Mouse (Mus musculus) liver, postnatal 0 days (tissue): ENCODE data around the gene Gm49378. TPM values are rescaled to one million over a fixed set of nuclear protein-coding genes. Genes with fewer than 3 reads are reported as not detected.

ENCODE experiments used
- ATAC-seq: fragments of 200-750 bp; cut with Nextera tagmentation; 2 replicates; pipeline ENCODE4 v1.8.0; 2017; ENCODE audit warnings: mild to moderate bottlenecking, moderate library complexity
- DNase-seq: peaks from one replicate; pipeline ENCODE4 v3.0.0-alpha.2; 2016
- H3K27ac ChIP-seq: fragments of 300-500 bp; sonication (generic); 2 replicates; pipeline ENCODE4 v1.5.1; 2014; ENCODE audit warnings: antibody characterized with exemption, moderate library complexity, mild to moderate bottlenecking, low read depth
- H3K27me3 ChIP-seq: fragments of 300-500 bp; sonication (generic); 2 replicates; pipeline ENCODE4 v1.6.1; 2014; ENCODE audit warnings: low read length, control low read depth, mixed read lengths; ENCODE audit not compliant: insufficient read depth
- H3K36me3 ChIP-seq: fragments of 300-500 bp; sonication (generic); replicated peaks from 2 replicates; pipeline ENCODE4 v1.6.1; 2014; ENCODE audit warnings: mild to moderate bottlenecking, control low read depth, low read length, moderate library complexity, mixed read lengths; ENCODE audit not compliant: insufficient read depth
- H3K4me1 ChIP-seq: fragments of 300-500 bp; sonication (generic); 2 replicates; pipeline ENCODE4 v1.6.1; 2014; ENCODE audit warnings: antibody characterized with exemption, mild to moderate bottlenecking, control low read depth; ENCODE audit not compliant: insufficient read depth
- H3K4me2 ChIP-seq: fragments of 300-500 bp; sonication (generic); 2 replicates; pipeline ENCODE4 v1.6.1; 2014; ENCODE audit warnings: low read depth, mild to moderate bottlenecking, low read length, moderate library complexity, mixed read lengths
- H3K4me3 ChIP-seq: fragments of 300-500 bp; sonication (generic); 2 replicates; pipeline ENCODE4 v1.5.1; 2014; ENCODE audit warnings: low read depth, low read length
- H3K9ac ChIP-seq: fragments of 300-500 bp; sonication (generic); replicated peaks from 2 replicates; pipeline ENCODE4 v1.6.1; 2014; ENCODE audit warnings: mild to moderate bottlenecking, moderate library complexity
- H3K9me3 ChIP-seq: fragments of 300-500 bp; sonication (generic); 2 replicates; pipeline ENCODE4 v1.6.1; 2016; ENCODE audit warnings: mild to moderate bottlenecking, control low read depth, low read length, mixed read lengths
- CTCF ChIP-seq: sonication (generic); IDR thresholded peaks from 2 replicates; pipeline ENCODE4 v1.5.1; 2016; ENCODE audit warnings: antibody characterized with exemption, low read depth
- EP300 ChIP-seq: IDR thresholded peaks from 2 replicates; pipeline ENCODE4 v1.6.1; 2016; ENCODE audit warnings: antibody characterized with exemption, low read depth, mild to moderate bottlenecking
- WGBS: fragments of 180-500 bp; shearing (Covaris S2); extraction: QIAGEN DNeasy Blood & Tissue Kit; methylation state at CpG from one replicate; pipeline ENCODE4 v1.1.7; 2014; ENCODE audit not compliant: insufficient replicate concordance; 5-methylcytosine and 5-hydroxymethylcytosine counted together
- polyA plus RNA-seq: library from polyadenylated mRNA; unstranded; fragments of >200 nt; fragmentation: Nextera tagmentation; extraction: Ambion mirVana; gene quantifications from 2 replicates; pipeline ENCODE4 v1.2.1, GENCODE M21; 2015

The Gm49378 gene
- polyA plus RNA-seq, 1 experiment from 2014 or later, result 0.99 TPM

DNA sequence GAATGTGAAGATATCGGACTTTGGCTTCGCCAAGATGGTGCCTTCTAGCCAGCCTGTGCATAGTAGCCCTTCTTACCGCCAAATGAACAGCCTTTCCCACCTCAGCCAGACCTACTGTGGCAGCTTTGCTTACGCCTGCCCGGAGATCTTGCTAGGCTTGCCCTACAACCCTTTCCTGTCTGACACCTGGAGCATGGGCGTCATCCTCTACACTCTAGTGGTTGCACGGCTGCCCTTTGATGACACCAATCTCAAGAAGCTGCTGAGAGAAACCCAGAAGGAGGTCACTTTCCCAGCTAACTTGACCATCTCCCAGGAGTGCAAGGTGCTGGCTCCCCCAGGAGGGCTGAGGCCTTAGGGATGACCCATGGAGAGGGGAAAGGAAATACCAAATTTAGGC lies 13.8 kb upstream of the Gm49378 start:
- Histone ChIP-seq H3K27me3 (no peaks in the 10 kb centered on the region), H3K9ac (no peak overlapping the region), H3K4me2 (no peak overlapping the region), H3K4me3 (no peak overlapping the region), H3K4me1 (no peaks in the 10 kb centered on the region), H3K27ac (no peak overlapping the region), H3K9me3 (no peaks in the 10 kb centered on the region), H3K36me3 (0 out of 2 replicates have a peak, but pooled peaks cover under 1% of the 10 kb centered on the region)
- WGBS, result 80% methylated on average over 7 of the region's 7 CpGs
- ATAC-seq, result no peak
- no peak for TF ChIP-seq CTCF
- no peak for TF ChIP-seq EP300
- DNase-seq, result no peak

DNA sequence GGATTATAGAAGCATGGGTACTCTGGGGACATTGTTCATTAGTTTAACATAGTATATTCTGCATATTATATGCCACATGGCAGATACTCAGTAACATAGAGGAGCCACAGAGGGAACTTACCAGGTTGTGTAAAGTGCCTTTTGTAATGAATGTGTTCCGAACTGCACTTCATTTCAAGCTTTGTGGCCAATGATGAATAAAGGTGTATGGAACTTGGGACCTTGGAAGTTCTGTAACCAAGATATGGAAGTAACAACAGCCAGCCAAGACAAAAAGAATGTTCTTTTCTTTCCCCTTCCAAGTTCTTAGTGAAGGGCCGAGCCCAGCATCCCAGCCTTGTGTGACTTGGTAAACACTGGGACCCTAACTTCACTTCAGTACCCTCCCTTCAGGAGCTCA lies 12.2 kb upstream of the Gm49378 start, which contains the start of gene Tssk4:
Gene Tssk4 (plus strand): TSS at position 301 of the 400 bp plus-strand sequence.
- Histone ChIP-seq H3K9ac (no peak within 1 kb of the TSS), H3K9me3 (no peaks in the 10 kb centered on the region), H3K4me2 (no peak within 1 kb of the TSS), H3K27ac (no peak within 1 kb of the TSS), H3K4me1 (peaks cover 5% of the 10 kb centered on the region), H3K27me3 (no peaks in the 10 kb centered on the region), H3K4me3 (no peak within 1 kb of the TSS), H3K36me3 (0 out of 2 replicates have a peak, but pooled peaks cover 4% of the 10 kb centered on the region)
- TF ChIP-seq CTCF, result no peak
- TF ChIP-seq EP300, result no peak
- DNase-seq (no peak), ATAC-seq (no peak)
- 85% methylated on average over 2 of the region's 2 CpGs for WGBS

DNA sequence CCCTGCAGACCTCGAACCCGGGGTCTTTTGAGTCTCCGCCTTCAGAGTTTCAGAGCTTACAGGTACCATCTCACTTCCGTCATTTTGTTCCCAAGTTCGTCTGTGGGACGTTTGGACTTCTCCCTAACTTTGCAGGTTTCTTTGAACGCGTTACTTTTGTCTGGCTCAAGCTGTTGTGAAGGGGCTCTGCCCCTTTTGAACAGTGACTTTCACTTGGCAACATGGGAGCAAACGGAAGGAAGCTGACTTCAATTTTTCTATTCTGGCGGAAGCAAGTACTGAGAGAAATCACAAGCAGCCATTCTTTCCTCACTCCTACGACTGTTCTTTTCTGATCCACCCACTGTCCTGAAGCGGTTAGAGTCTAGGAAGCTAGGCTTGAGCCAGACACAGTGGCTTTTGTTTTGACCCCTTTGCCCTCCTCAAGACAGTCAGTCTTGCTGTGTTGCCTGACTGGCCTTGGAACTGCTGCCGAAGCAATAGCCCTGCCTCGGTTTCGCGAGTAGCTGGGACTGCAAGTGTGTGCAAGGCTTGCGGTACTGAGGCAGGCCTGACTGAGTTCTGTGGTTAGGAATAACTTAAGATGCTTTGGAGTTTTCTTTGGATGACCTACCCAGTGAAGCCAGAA lies 6.7 kb upstream of the Gm49378 start:
- Histone ChIP-seq H3K27me3 (no peaks in the 10 kb centered on the region), H3K9ac (peak overlapping the region; percentile 85), H3K27ac (peak overlapping the region; percentile 94), H3K4me3 (peak overlapping the region; percentile 77), H3K9me3 (no peaks in the 10 kb centered on the region), H3K4me1 (peaks cover 19% of the 10 kb centered on the region), H3K4me2 (peak overlapping the region; percentile 92), H3K36me3 (peaks cover 23% of the 10 kb centered on the region)
- DNase-seq (no peak), ATAC-seq (no peak)
- TF ChIP-seq CTCF, result no peak
- TF ChIP-seq EP300, result no peak
- 15% methylated on average over 17 of the region's 17 CpGs for WGBS

DNA sequence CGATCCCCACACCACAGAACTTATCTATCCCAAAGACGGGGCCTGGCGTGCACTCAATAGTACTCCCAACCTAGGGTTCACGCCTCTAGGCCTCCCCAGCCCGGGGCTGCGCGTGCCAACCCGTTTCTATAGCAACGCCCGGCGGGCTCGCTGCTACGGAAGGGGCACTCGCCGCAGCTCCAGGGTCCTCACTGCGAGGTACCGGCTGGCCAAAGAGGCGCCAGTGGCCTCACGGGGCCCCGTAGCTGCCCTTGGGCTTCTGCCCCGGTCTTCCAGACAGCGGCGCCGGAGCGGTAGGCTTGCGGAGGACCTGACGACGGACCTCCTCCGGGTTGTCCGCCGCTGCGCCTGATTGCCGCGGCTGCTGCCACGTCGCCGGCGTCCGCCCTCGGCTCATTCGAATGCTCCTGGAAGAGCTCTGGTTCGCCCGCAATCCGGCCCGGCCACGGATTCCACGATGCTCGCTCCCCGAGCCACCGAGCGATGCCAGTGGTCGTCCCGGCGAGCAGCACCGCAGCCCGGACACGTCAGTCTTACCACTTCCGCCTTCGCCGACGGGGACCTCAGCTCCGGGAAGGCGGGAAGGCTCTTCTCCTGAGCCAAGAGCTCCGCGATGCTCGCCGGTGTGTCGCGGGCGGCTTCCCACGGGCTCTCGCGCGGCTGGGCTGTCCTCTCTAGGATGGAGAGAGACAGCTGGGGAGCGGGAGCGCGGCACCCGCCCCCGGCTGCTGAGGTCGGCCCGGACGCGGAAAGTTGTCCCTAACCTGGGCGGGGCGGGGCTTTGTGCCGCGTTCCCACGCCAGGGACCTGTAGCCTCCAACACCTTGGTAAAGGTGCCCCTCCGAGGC lies 5.6 kb upstream of the Gm49378 start, which contains the start of gene Tm9sf1:
Gene Tm9sf1 (minus strand): TSS at position 747 of the 848 bp plus-strand sequence.
- Histone ChIP-seq H3K9ac (peak within 1 kb of the TSS; percentile 85), H3K4me2 (peak within 1 kb of the TSS; percentile 92), H3K9me3 (no peaks in the 10 kb centered on the region), H3K4me3 (peak within 1 kb of the TSS; percentile 77), H3K27me3 (no peaks in the 10 kb centered on the region), H3K36me3 (peaks cover 33% of the 10 kb centered on the region), H3K4me1 (peaks cover 19% of the 10 kb centered on the region), H3K27ac (peak within 1 kb of the TSS; percentile 94)
- ATAC-seq (peak; percentile 92), DNase-seq (peak; percentile 89)
- TF ChIP-seq CTCF (0 out of 2 replicates have a peak, but pooled peaks have one; percentile 13), EP300 (peak; percentile 39; the same call in 1 of the 2 replicates)
- under 1% methylated on average over 84 of the region's 89 CpGs for WGBS

DNA sequence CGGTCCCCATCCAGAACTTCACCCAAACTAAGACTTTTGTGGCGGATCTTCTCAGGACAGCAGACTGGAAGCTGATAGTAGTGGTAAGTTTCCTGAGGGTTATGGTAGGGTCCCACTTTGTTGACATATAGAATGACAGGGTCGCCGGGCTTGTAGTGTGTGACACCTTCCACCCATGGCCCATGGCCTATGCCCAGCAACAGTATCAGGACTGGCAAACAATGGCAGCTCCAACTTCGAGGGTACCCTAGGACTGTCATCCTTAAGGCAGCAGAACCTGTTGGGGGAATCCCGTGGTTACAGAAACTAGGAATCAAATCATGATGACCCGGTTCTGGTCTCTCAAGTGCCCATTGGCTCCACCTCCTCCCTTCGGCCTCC lies 5.0 kb upstream of the Gm49378 start:
- DNase-seq, result no peak
- H3K36me3 ChIP-seq, result peaks cover 40% of the 10 kb centered on the region
- H3K27ac ChIP-seq, result peak overlapping the region; percentile 94
- WGBS, result 16% methylated on average over 8 of the region's 8 CpGs
- H3K4me2 ChIP-seq, result peak overlapping the region; percentile 92
- peak overlapping the region; percentile 85 for H3K9ac ChIP-seq
- TF ChIP-seq CTCF (no peak), EP300 (no peak)
- peaks cover 19% of the 10 kb centered on the region for H3K4me1 ChIP-seq
- peak overlapping the region; percentile 77 for H3K4me3 ChIP-seq
- H3K27me3 ChIP-seq, result no peaks in the 10 kb centered on the region
- ATAC-seq, result peak; percentile 6; the same call in 1 of the 2 replicates
- no peaks in the 10 kb centered on the region for H3K9me3 ChIP-seq

DNA sequence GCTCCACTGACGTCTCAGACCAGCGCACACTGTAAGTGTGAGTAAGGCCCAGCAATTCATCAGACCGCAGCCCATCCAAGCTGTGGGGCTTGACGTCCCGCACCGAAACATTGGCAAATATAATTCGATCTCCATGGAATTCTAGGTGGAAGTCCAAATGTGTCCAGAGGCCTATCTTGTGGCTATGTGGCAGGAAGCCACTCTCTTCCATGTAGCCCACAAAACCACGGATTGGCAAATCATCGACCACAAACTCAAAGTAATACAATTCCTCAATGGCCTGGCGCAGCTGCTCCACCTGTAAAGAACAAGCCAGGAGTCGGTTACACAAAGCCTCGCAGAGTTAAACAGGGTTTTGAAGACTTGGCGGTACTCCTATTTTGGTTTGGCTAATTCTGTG lies 3.6 kb upstream of the Gm49378 start:
- WGBS, result 85% methylated on average over 13 of the region's 13 CpGs
- no peak overlapping the region for H3K9ac ChIP-seq
- TF ChIP-seq CTCF, result no peak
- TF ChIP-seq EP300, result no peak
- H3K9me3 ChIP-seq, result no peaks in the 10 kb centered on the region
- no peak for DNase-seq
- ATAC-seq, result no peak
- H3K27me3 ChIP-seq, result no peaks in the 10 kb centered on the region
- no peak overlapping the region for H3K4me2 ChIP-seq
- no peak overlapping the region for H3K4me3 ChIP-seq
- H3K27ac ChIP-seq, result no peak overlapping the region
- peaks cover 19% of the 10 kb centered on the region for H3K4me1 ChIP-seq
- peaks cover 46% of the 10 kb centered on the region for H3K36me3 ChIP-seq
